Mouse (Mus musculus) NIH3T3 (cell line): ENCODE data around the gene Edem2.
A peak's percentile ranks its signal among the peaks of the same experiment; 100 is the strongest.

Experiments used
- DNase-seq: peaks from one replicate; pipeline ENCODE4 v3.0.0-alpha.2; 2012; ENCODE audit warnings: low read depth

Gene Edem2

DNA sequence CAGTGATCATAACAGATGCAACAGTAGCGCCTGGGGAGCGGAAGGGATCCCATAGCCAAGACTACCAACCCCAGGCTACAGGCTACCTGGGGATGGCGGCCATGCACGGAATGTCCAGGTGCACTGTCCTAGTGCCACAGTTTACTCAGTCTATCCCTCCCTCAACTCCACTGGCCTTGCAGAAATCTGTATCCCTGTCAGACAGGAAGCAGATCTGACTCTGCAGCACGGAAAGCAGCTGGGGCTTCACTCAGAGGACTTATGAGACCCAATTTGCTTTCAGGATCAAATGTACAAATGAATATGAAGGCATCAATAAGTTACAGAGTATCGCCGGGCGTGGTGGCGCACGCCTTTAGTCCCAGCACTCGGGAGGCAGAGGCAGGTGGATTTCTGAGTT lies 41.5 kb downstream of the Edem2 start:
- no peak for DNase-seq

DNA sequence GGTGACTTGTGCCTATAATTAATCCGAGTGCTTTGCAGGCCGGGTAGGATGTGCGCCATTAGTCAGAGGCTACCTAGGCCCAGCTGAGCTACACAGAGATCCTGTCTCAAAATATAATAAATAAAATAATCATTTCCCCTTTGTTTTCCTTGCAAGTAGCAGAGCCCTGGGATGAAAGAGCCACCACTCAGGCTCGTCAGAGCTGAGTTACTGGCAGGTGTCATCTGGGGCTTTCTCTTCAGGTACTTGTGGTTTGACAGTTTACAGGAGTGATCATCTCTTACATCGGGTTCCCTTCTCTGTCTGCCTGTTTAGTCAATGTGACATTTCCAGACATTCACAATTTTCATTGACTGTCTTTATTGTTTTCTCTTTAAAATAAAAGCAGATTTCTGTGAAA lies 42.7 kb downstream of the Edem2 start:
- no peak for DNase-seq

DNA sequence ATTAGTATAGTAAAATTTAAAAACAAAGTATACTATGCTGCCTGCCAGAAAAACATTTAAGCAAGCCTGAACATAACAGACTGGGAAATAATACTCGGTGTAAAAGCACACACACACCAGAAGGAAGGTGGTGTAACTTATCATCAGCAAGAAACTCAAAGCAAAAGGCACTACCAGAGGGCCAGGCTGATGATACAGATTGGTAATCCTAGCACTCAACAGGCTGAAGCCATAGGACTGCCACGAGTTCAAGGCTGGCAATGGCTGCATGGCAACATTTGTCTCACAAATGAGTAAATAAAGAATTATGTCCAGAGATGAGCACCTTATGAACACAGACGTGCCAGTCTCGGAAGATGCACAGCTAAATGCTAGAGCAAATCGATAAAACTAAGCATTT lies 45.5 kb downstream of the Edem2 start:
- DNase-seq: no peak

DNA sequence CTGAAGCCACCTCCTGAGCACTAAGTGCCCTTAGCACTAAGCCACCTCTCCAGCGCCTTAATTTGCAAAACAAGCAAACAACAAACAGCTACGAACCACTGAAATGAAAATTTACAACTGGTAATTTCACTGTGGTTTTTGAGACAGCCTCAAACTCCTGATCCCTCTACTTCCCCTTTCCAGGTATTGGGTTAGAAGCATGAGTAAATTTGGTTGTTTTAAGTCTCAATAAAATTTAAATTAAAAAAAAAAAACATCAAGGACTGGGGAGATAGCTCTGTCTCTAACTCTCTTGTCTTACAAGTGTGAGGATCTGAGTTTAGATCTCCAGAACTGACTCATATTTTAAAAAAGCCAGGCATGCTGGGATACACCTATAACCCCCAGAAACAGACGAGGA lies 46.1 kb downstream of the Edem2 start:
- DNase-seq: no peak

DNA sequence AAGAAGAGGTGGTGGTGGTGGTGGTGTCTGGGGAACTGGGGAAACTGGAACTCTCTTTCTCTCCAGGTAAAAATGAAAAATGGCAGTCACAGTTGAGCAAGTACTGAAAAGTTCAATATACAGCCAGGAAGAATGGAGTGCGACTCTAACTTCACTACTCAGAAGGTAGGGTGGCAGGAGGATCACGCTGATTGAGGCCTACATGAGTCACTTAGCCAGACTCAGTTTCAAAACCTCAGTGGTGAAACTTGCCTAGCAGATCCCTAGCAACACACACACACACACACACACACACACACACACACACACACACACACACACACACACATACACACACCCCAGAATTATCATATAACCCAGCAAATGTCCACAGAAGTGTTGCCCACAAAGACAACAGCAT lies 47.4 kb downstream of the Edem2 start:
- DNase-seq: peak; percentile 18

DNA sequence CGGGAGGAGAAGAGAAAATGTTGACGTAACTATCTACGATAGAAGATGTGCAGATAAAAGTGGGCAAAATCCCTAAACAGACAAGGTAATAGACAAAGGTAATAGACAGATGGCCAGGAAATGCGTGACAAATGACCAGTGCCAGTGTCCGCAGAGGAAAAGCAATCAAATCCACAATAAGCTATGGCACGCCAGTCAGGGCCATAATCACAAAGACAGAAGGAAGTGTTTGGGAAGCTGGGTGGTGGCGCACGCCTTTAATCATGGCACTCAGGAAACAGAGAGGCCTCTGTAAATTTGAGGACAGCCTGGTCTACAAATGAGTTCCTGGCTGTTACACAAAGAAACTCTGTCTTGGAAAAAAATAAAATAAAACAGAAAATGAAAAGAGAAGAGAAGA lies 48.1 kb downstream of the Edem2 start:
- DNase-seq: no peak

GRCm38 (mm10) chr2:155680591-155680990 lies 48.7 kb downstream of the Edem2 start:
- DNase-seq: no peak

GRCm38 (mm10) chr2:155679586-155680110 lies 49.6 kb downstream of the Edem2 start:
- DNase-seq: no peak

DNA sequence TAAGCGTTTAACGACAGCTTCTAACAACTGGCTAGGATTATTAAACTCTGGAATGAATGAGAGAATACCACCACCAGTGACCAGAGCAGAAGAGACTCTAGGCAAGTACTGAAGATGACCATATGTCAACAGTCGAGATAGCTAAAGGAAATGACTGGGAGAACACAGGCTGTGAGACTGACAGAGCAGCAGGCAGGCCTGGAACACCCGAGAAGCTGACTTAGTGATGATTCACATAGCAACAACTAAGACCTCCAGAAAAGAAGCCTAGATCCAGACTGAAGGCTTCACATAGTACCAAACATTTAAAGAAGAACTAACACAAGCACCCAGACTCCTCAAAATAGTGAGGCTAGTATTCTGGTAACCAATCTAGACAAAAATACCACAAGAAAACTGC lies 54.2 kb downstream of the Edem2 start:
- DNase-seq: peak; percentile 49

DNA sequence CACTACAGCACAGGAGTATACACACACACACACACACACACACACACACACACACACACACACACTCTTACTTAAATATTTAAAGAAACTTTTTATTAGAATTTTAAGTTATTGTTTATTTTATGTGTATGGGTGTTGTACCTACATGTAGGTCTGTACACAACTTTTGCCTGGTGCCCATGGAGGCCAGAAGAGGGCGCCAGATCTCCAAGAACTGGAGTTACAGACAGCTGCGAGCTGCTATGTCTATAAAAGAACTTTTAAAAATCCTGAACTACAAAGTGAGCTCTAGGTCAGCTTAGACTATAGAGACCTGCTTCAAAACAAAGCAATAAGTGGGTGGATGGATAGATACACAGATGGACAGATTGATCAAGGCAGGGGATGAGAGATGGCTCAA lies 55.7 kb downstream of the Edem2 start:
- peak; percentile 83 for DNase-seq

DNA sequence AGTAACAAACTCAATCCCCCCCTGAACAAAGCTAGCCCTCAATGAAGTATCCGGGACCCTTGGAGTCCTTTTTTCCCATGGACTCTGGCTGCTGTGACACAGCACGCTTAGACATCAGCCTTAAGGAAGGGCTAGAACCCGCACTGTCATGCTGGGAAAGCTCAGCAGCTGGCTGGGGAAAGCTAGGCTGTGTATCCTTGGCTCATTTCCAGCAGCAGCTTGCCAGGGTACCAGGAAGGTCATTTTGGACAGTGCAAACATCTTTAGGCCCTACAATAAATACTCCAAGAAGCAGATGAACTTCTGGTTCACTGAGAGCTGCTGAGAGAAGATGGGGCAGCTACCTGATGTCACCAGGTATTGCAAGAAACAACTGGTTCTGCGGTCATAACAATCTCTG lies 58.0 kb downstream of the Edem2 start:
- no peak for DNase-seq

DNA sequence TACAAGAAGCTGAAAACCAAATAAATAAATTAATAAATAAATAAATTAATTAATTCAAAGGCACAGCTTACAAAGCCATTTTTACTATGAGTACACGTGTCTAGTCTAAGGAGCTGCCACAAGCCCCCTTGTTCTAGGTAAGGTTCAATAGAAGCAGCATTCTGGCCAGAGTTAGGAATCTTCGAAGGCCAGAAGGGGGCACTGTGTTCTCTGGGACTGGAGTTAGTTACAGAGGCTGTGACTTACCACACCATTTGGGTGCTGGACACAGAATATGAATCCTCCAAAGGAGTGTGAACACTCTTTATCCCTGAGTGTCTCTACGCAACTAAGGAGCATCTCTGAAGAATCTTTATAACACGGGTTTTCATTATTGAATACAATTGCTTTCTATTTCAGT lies 60.8 kb downstream of the Edem2 start:
- DNase-seq: peak; percentile 69

- DNase-seq: no peak
Measured at GRCm38 (mm10) chr2:155667881-155668280, 61.4 kb downstream of the Edem2 start.

DNA sequence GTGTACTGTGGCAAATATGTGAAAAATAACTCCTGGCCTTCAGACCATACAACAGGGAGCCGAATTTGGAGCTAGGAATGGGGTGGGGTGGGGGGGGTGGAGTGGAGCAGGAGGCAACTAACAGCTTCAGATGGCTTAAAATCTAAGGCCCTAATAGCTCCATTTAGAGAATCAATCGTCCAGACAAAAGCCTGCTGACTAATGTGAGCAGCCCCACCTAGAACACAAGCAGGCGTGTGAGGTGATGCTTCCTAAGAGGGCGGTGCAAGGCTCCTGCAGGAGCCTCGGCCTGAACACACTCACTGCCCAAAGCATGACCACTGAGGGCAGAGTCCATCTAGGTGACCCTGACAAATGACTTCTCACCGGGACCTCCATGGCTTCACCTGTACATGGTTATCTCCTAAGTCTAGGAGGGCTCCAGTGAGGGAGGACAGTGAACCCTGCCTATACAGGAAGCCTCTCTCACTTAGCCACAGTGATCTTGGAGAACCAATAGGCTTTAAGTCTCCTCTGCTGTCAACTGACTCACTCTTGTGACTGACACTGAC lies 65.3 kb downstream of the Edem2 start:
- no peak for DNase-seq

DNA sequence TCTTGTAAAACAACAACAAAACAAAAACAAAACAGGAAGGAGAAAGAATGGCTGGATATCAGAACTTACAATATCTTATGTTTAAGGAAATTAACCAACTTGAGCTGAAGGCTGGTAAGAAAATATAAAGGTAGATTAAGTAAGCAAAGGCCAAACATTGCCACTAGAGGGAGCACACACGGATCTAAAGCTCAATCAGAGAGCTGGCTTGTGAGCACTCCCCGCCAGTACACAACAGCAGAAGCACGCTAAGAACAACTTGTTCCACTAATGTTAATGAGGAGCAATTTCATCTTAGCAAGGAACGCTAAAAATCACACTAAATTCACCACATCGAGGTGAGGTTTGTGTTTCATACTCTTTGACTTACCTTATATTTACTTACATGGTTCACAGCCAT lies 66.2 kb downstream of the Edem2 start:
- no peak for DNase-seq

DNA sequence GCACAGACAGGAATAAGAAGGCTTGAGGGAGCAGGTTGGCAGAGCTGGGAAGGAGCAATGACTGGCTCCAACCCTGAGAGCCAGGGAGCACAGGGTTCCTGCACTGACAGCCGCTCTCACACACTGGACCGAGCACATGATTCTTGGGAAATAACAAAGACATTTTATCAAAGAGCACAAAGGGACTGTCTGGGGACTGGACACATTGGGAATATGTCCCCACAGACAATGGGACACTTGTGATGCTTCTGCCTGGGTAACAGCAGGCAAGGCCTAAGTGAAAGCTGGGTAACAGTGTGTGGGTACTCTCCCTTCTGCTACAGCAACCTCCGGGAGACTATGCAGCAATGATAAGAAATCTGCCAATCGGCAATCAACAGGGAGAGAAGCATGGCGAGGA lies 66.9 kb downstream of the Edem2 start:
- no peak for DNase-seq

DNA sequence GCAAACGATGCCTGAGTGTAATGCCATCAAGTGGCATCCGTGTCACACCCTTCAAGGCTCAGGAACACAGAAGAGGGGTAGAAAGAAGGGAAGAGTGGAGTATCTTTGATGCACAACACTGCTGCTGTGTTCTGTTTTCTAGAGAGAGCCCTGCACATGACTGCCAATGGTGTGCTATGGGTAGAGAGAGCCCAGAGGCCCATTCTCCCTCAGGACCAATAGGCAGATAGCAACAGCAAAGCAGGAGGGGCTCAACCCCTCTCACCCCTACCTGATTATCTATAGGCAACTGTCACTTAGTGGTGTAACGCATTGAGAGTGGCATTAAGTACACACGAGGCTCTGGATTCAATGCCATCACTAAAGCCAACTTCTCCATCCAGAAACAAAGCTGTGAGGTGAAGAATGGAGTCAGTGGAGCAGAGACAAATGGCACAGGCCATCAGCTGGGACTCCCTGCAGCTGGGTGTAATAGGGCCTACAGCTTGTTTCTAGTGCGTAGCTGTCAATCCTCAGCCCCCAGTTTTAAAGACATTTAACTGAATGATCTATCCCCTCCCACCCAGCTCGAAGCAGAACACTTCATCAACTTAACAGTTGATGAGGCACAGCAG lies 73.4 kb downstream of the Edem2 start:
- DNase-seq: no peak

- no peak for DNase-seq
Measured at GRCm38 (mm10) chr2:155652618-155653017, 76.7 kb downstream of the Edem2 start.
